Mouse (Mus musculus): ENCODE data around the gene Egfl7. TPM values are rescaled to one million over a fixed set of nuclear protein-coding genes. Genes with fewer than 3 reads are reported as not detected.

The Egfl7 gene
- polyA plus RNA-seq, 1 experiment: 5.6 TPM

DNA sequence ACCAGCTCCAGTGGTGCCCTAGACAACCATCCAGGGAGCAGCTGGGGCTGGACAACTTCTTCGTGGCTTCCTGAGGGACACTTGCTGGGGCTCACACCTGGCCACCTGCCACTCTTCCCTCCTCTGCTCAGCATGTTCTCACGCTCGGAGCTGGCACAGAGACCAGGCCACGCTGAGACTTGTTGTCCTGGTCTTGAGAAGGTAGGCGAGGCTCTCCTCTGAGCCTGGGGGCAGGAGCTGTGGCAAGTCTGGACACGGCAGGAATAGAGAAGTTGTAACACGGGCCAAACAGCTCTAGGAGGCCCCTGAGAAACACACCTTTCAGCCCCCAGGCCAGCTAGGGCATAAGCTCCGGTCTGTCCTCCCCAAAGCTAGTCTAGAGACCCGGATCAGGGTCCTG is 25.9 kb upstream of the Egfl7 start:
- H3K79me3 ChIP-seq (ENCODE audit: low read depth): no peaks in the 10 kb centered on the region
- H3K27me3 ChIP-seq (ENCODE audit: control insufficient read depth, insufficient read depth, insufficient read length): no peaks in the 10 kb centered on the region
- TF ChIP-seq MYOG (IDR thresholded peaks at IDR 0.05; ENCODE audit: control insufficient read depth, extremely low read depth, insufficient read length) (no peak), USF1 (IDR thresholded peaks at IDR 0.05; ENCODE audit: low read depth) (no peak), CTCF (IDR thresholded peaks at IDR 0.05; ENCODE audit: control insufficient read depth, insufficient read depth, insufficient read length) (no peak), FOSL1 (IDR thresholded peaks at IDR 0.05; ENCODE audit: insufficient read depth, low read length, poor library complexity, severe bottlenecking) (no peak), CEBPB (IDR thresholded peaks at IDR 0.05; ENCODE audit: low read depth) (no peak), MYOD1 (IDR thresholded peaks at IDR 0.05; ENCODE audit: control insufficient read depth, insufficient read length, low read depth) (no peak), MAX (IDR thresholded peaks at IDR 0.05) (no peak)
- no peak overlapping the region for H3K4me3 ChIP-seq (ENCODE audit: insufficient read depth, poor library complexity, severe bottlenecking)
- H3ac ChIP-seq (ENCODE audit: control insufficient read depth, insufficient read length, low read depth): no peak overlapping the region
- no peaks in the 10 kb centered on the region for H3K79me2 ChIP-seq (ENCODE audit: control insufficient read depth, insufficient read depth)
- no peaks in the 10 kb centered on the region for H3K36me3 ChIP-seq (ENCODE audit: control insufficient read depth, insufficient read depth)

- no peak for TF ChIP-seq MAX (IDR thresholded peaks at IDR 0.05)
- no peak for TF ChIP-seq FOSL1 (IDR thresholded peaks at IDR 0.05; ENCODE audit: insufficient read depth, low read length, poor library complexity, severe bottlenecking)
- no peak for TF ChIP-seq CTCF (IDR thresholded peaks at IDR 0.05; ENCODE audit: control insufficient read depth, insufficient read depth, insufficient read length)
- TF ChIP-seq USF1 (IDR thresholded peaks at IDR 0.05; ENCODE audit: low read depth): no peak
- no peak for TF ChIP-seq MYOG (IDR thresholded peaks at IDR 0.05; ENCODE audit: control insufficient read depth, extremely low read depth, insufficient read length)
- no peak for TF ChIP-seq MYOD1 (IDR thresholded peaks at IDR 0.05; ENCODE audit: control insufficient read depth, insufficient read length, low read depth)
- no peak for TF ChIP-seq CEBPB (IDR thresholded peaks at IDR 0.05; ENCODE audit: low read depth)
- no peaks in the 10 kb centered on the region for H3K27me3 ChIP-seq (ENCODE audit: control insufficient read depth, insufficient read depth, insufficient read length)
Observed at GRCm38 (mm10) chr2:26555076-26555475, 24.7 kb upstream of the Egfl7 start.

DNA sequence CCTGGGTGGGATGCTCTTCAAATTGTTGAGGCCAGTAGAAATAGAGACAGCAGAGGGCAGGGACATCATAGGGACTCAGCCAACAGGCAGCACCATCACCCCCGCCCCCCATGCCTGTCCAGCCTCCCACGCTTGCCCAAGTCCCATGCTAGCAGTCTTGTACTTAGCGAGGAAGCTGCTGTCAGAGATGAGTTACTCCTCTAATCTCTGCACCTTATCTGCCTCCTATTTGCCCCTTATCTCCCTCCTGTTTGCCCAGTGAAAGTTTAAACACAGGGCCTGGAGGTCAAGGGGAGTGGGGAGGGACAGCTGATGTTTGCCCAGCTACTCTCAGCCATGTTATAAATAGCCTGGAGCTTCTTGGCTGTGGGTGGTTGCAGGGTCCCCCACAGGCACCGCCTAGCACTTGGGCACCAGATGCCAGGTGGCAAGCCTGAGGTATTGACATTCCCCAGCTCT is 23.2 kb upstream of the Egfl7 start:
- no peak for TF ChIP-seq MAX (IDR thresholded peaks at IDR 0.05)
- no peak for TF ChIP-seq MYOG (IDR thresholded peaks at IDR 0.05; ENCODE audit: control insufficient read depth, extremely low read depth, insufficient read length)
- no peak for TF ChIP-seq CTCF (IDR thresholded peaks at IDR 0.05; ENCODE audit: control insufficient read depth, insufficient read depth, insufficient read length)
- TF ChIP-seq FOSL1 (IDR thresholded peaks at IDR 0.05; ENCODE audit: insufficient read depth, low read length, poor library complexity, severe bottlenecking): no peak
- TF ChIP-seq USF1 (IDR thresholded peaks at IDR 0.05; ENCODE audit: low read depth): no peak
- TF ChIP-seq MYOD1 (IDR thresholded peaks at IDR 0.05; ENCODE audit: control insufficient read depth, insufficient read length, low read depth): no peak
- no peak for TF ChIP-seq CEBPB (IDR thresholded peaks at IDR 0.05; ENCODE audit: low read depth)
- peaks cover 3% of the 10 kb centered on the region for H3K27me3 ChIP-seq (ENCODE audit: control insufficient read depth, insufficient read depth, insufficient read length)

More at GRCm38 (mm10) chr2:26555076-26555475, 24.7 kb upstream of the Egfl7 start:
- Histone ChIP-seq H3K79me2 (ENCODE audit: control insufficient read depth, insufficient read depth) (no peaks in the 10 kb centered on the region), H3K4me3 (ENCODE audit: insufficient read depth, poor library complexity, severe bottlenecking) (no peak overlapping the region), H3K36me3 (ENCODE audit: control insufficient read depth, insufficient read depth) (no peaks in the 10 kb centered on the region), H3ac (ENCODE audit: control insufficient read depth, insufficient read length, low read depth) (no peak overlapping the region), H3K79me3 (ENCODE audit: low read depth) (no peaks in the 10 kb centered on the region)

GRCm38 (mm10) chr2:26560506-26560905 is 19.3 kb upstream of the Egfl7 start:
- H3ac ChIP-seq (ENCODE audit: control insufficient read depth, insufficient read length, low read depth): no peak overlapping the region
- H3K4me3 ChIP-seq (ENCODE audit: insufficient read depth, poor library complexity, severe bottlenecking): no peak overlapping the region
- no peaks in the 10 kb centered on the region for H3K79me2 ChIP-seq (ENCODE audit: control insufficient read depth, insufficient read depth)
- TF ChIP-seq CEBPB (IDR thresholded peaks at IDR 0.05; ENCODE audit: low read depth) (no peak), MYOG (IDR thresholded peaks at IDR 0.05; ENCODE audit: control insufficient read depth, extremely low read depth, insufficient read length) (no peak), USF1 (IDR thresholded peaks at IDR 0.05; ENCODE audit: low read depth) (no peak), MAX (IDR thresholded peaks at IDR 0.05) (no peak), FOSL1 (IDR thresholded peaks at IDR 0.05; ENCODE audit: insufficient read depth, low read length, poor library complexity, severe bottlenecking) (no peak), MYOD1 (IDR thresholded peaks at IDR 0.05; ENCODE audit: control insufficient read depth, insufficient read length, low read depth) (no peak), CTCF (IDR thresholded peaks at IDR 0.05; ENCODE audit: control insufficient read depth, insufficient read depth, insufficient read length) (no peak)
- H3K79me3 ChIP-seq (ENCODE audit: low read depth): no peaks in the 10 kb centered on the region
- no peaks in the 10 kb centered on the region for H3K36me3 ChIP-seq (ENCODE audit: control insufficient read depth, insufficient read depth)
- H3K27me3 ChIP-seq (ENCODE audit: control insufficient read depth, insufficient read depth, insufficient read length): peaks cover 7% of the 10 kb centered on the region

More for the DNA sequence above, 23.2 kb upstream of the Egfl7 start:
- Histone ChIP-seq H3K79me2 (ENCODE audit: control insufficient read depth, insufficient read depth) (no peaks in the 10 kb centered on the region), H3ac (ENCODE audit: control insufficient read depth, insufficient read length, low read depth) (no peak overlapping the region), H3K4me3 (ENCODE audit: insufficient read depth, poor library complexity, severe bottlenecking) (no peak overlapping the region), H3K36me3 (ENCODE audit: control insufficient read depth, insufficient read depth) (no peaks in the 10 kb centered on the region), H3K79me3 (ENCODE audit: low read depth) (no peaks in the 10 kb centered on the region)

DNA sequence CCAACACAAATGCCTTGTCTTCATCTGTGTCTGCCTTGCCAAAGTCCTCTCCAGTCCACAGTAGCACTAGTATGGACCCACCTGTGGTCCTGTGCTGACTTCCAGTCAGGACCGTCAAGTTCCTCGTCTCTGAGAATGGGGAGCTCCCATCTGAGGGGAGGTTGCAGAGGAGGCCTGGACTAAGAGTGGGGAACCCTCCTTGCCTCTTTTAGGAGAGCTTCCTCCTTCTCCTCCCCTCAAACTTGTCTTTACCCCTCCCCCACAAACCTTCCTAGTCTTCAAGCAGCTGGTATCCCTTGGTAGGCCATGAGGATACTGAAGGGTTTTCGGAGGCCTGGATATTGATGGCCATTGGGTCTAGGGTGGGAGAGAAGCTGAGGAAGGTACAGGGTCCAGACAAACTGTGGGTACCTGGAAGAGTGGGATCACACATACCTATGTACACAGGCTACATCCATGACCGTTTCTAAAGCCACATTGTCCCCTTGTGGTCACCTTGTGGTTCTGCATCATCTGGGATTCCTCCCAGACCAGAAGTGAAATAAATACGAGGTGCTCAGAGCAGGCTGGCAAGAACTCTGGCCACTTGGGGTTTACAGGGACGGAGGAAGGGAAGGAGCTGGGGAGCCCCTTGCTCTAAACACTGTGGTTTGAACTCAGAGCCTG is 18.3 kb upstream of the Egfl7 start:
- TF ChIP-seq CTCF (IDR thresholded peaks at IDR 0.05; ENCODE audit: control insufficient read depth, insufficient read depth, insufficient read length): peak; percentile 76
- no peak for TF ChIP-seq FOSL1 (IDR thresholded peaks at IDR 0.05; ENCODE audit: insufficient read depth, low read length, poor library complexity, severe bottlenecking)

More for the DNA sequence above, 18.3 kb upstream of the Egfl7 start:
- no peaks in the 10 kb centered on the region for H3K79me2 ChIP-seq (ENCODE audit: control insufficient read depth, insufficient read depth)
- H3ac ChIP-seq (ENCODE audit: control insufficient read depth, insufficient read length, low read depth): no peak overlapping the region
- H3K27me3 ChIP-seq (ENCODE audit: control insufficient read depth, insufficient read depth, insufficient read length): peaks cover 7% of the 10 kb centered on the region
- no peaks in the 10 kb centered on the region for H3K36me3 ChIP-seq (ENCODE audit: control insufficient read depth, insufficient read depth)
- H3K4me3 ChIP-seq (ENCODE audit: insufficient read depth, poor library complexity, severe bottlenecking): no peak overlapping the region
- H3K79me3 ChIP-seq (ENCODE audit: low read depth): no peaks in the 10 kb centered on the region

All from C2C12 (cell line).